Mouse (Mus musculus) cerebellum, adult 11 months (tissue): Measurements from ENCODE around the gene Rnd2.
"Not testable (repeated sequence)": the region's sequence is repeated elsewhere in the genome, so short reads cannot be mapped to it uniquely, and the experiment has no call there.

ENCODE experiments used
- DNase-seq: peaks from one replicate; pipeline ENCODE4 v3.0.0; 2022

Gene Rnd2

GRCm38 (mm10) chr11:101464211-101465100, at the start of gene Rnd2:
Gene Rnd2 (plus strand): TSS chr11:101464999.
- DNase-seq: no peak

GRCm38 (mm10) chr11:101415306-101415705, 49.5 kb upstream of the Rnd2 start:
- no peak for DNase-seq

- no peak for DNase-seq
These were observed 48.2 kb upstream of the Rnd2 start for GRCm38 (mm10) chr11:101416433-101417100.

GRCm38 (mm10) chr11:101417101-101417855, 47.5 kb upstream of the Rnd2 start, which contains the start of gene Aarsd1:
Gene Aarsd1 (minus strand): TSS chr11:101417615.
- peak; percentile 85 for DNase-seq

- DNase-seq: no peak
These were observed 45.8 kb upstream of the Rnd2 start for GRCm38 (mm10) chr11:101418991-101419390.

- DNase-seq: no peak
These were observed 45.2 kb upstream of the Rnd2 start for GRCm38 (mm10) chr11:101419610-101420009.

GRCm38 (mm10) chr11:101420148-101420547, 44.7 kb upstream of the Rnd2 start:
- no peak for DNase-seq

GRCm38 (mm10) chr11:101424105-101424851, 40.5 kb upstream of the Rnd2 start, which contains the start of gene Gm27029:
Gene Gm27029 (minus strand): TSS chr11:101424796.
- peak; percentile 27 for DNase-seq

GRCm38 (mm10) chr11:101424925-101425813, 39.6 kb upstream of the Rnd2 start, which contains the start of the genes Rundc1 and Ptges3l:
Gene Rundc1 (plus strand): TSS chr11:101425085.
Gene Ptges3l (minus strand): TSS chr11:101425333.
- peak; percentile 94 for DNase-seq

GRCm38 (mm10) chr11:101426165-101426564, 38.6 kb upstream of the Rnd2 start:
- no peak for DNase-seq

- no peak for DNase-seq
These were observed 33.5 kb upstream of the Rnd2 start for GRCm38 (mm10) chr11:101431327-101431726.

GRCm38 (mm10) chr11:101433396-101433795, 31.4 kb upstream of the Rnd2 start:
- DNase-seq: peak; percentile 44

- no peak for DNase-seq
These were observed 29.0 kb upstream of the Rnd2 start for GRCm38 (mm10) chr11:101435831-101436230.

- no peak for DNase-seq
These were observed 27.9 kb upstream of the Rnd2 start for GRCm38 (mm10) chr11:101436916-101437315.

GRCm38 (mm10) chr11:101438006-101438405, 26.8 kb upstream of the Rnd2 start:
- not testable (repeated sequence) for DNase-seq

GRCm38 (mm10) chr11:101441450-101442126, 23.2 kb upstream of the Rnd2 start:
- not testable (repeated sequence) for DNase-seq

- DNase-seq: peak; percentile 97
These were observed 22.6 kb upstream of the Rnd2 start, which contains the start of gene Rpl27 for GRCm38 (mm10) chr11:101442127-101442693. Gene Rpl27 (plus strand): TSS chr11:101442298.

- no peak for DNase-seq
These were observed 22.0 kb upstream of the Rnd2 start for GRCm38 (mm10) chr11:101442760-101443159.

GRCm38 (mm10) chr11:101446319-101446718, 18.5 kb upstream of the Rnd2 start:
- DNase-seq: no peak

GRCm38 (mm10) chr11:101446860-101447259, 17.9 kb upstream of the Rnd2 start:
- DNase-seq: not testable (repeated sequence)
